Mouse (Mus musculus) liver, postnatal 0 days (tissue): Measurements from ENCODE around the gene Nfe2l2. TPM values are rescaled to one million over a fixed set of nuclear protein-coding genes. Genes with fewer than 3 reads are reported as not detected.

Experiments used
- ATAC-seq: fragments of 200-750 bp; cut with Nextera tagmentation; 2 replicates; pipeline ENCODE4 v1.8.0; 2017; ENCODE audit warnings: mild to moderate bottlenecking, moderate library complexity
- DNase-seq: peaks from one replicate; pipeline ENCODE4 v3.0.0-alpha.2; 2016
- H3K27ac ChIP-seq: fragments of 300-500 bp; sonication (generic); 2 replicates; pipeline ENCODE4 v1.5.1; 2014; ENCODE audit warnings: antibody characterized with exemption, moderate library complexity, mild to moderate bottlenecking, low read depth
- H3K27me3 ChIP-seq: fragments of 300-500 bp; sonication (generic); 2 replicates; pipeline ENCODE4 v1.6.1; 2014; ENCODE audit warnings: low read length, control low read depth, mixed read lengths; ENCODE audit not compliant: insufficient read depth
- H3K36me3 ChIP-seq: fragments of 300-500 bp; sonication (generic); replicated peaks from 2 replicates; pipeline ENCODE4 v1.6.1; 2014; ENCODE audit warnings: mild to moderate bottlenecking, control low read depth, low read length, moderate library complexity, mixed read lengths; ENCODE audit not compliant: insufficient read depth
- H3K4me1 ChIP-seq: fragments of 300-500 bp; sonication (generic); 2 replicates; pipeline ENCODE4 v1.6.1; 2014; ENCODE audit warnings: antibody characterized with exemption, mild to moderate bottlenecking, control low read depth; ENCODE audit not compliant: insufficient read depth
- H3K4me2 ChIP-seq: fragments of 300-500 bp; sonication (generic); 2 replicates; pipeline ENCODE4 v1.6.1; 2014; ENCODE audit warnings: low read depth, mild to moderate bottlenecking, low read length, moderate library complexity, mixed read lengths
- H3K4me3 ChIP-seq: fragments of 300-500 bp; sonication (generic); 2 replicates; pipeline ENCODE4 v1.5.1; 2014; ENCODE audit warnings: low read depth, low read length
- H3K9ac ChIP-seq: fragments of 300-500 bp; sonication (generic); replicated peaks from 2 replicates; pipeline ENCODE4 v1.6.1; 2014; ENCODE audit warnings: mild to moderate bottlenecking, moderate library complexity
- H3K9me3 ChIP-seq: fragments of 300-500 bp; sonication (generic); 2 replicates; pipeline ENCODE4 v1.6.1; 2016; ENCODE audit warnings: mild to moderate bottlenecking, control low read depth, low read length, mixed read lengths
- CTCF ChIP-seq: sonication (generic); IDR thresholded peaks from 2 replicates; pipeline ENCODE4 v1.5.1; 2016; ENCODE audit warnings: antibody characterized with exemption, low read depth
- EP300 ChIP-seq: IDR thresholded peaks from 2 replicates; pipeline ENCODE4 v1.6.1; 2016; ENCODE audit warnings: antibody characterized with exemption, low read depth, mild to moderate bottlenecking
- WGBS: fragments of 180-500 bp; shearing (Covaris S2); extraction: QIAGEN DNeasy Blood & Tissue Kit; methylation state at CpG from one replicate; pipeline ENCODE4 v1.1.7; 2014; ENCODE audit not compliant: insufficient replicate concordance; 5-methylcytosine and 5-hydroxymethylcytosine counted together
- microRNA-seq: library from miRNA; unstranded; fragments of <30 nt; microRNA quantifications from one replicate; pipeline ENCODE4, GENCODE M21; 2016
- polyA plus RNA-seq: library from polyadenylated mRNA; unstranded; fragments of >200 nt; fragmentation: Nextera tagmentation; extraction: Ambion mirVana; gene quantifications from 2 replicates; pipeline ENCODE4 v1.2.1, GENCODE M21; 2015

Gene Nfe2l2
- polyA plus RNA-seq, 1 experiment from 2014 or later, result 58.7 TPM

- 67% methylated on average over 6 of the region's 6 CpGs for WGBS
- Histone ChIP-seq H3K4me3 (no peak overlapping the region), H3K27me3 (no peaks in the 10 kb centered on the region), H3K36me3 (no peaks in the 10 kb centered on the region), H3K9ac (no peak overlapping the region), H3K4me2 (no peak overlapping the region), H3K4me1 (peaks cover 23% of the 10 kb centered on the region), H3K9me3 (no peaks in the 10 kb centered on the region), H3K27ac (0 out of 2 replicates have a peak overlapping the region, but pooled peaks have one; percentile 80)
- ATAC-seq (no peak), DNase-seq (no peak)
- TF ChIP-seq EP300, result no peak
- TF ChIP-seq CTCF, result no peak
Observed at GRCm38 (mm10) chr2:75632043-75632442, 72.4 kb downstream of the Nfe2l2 start.

DNA sequence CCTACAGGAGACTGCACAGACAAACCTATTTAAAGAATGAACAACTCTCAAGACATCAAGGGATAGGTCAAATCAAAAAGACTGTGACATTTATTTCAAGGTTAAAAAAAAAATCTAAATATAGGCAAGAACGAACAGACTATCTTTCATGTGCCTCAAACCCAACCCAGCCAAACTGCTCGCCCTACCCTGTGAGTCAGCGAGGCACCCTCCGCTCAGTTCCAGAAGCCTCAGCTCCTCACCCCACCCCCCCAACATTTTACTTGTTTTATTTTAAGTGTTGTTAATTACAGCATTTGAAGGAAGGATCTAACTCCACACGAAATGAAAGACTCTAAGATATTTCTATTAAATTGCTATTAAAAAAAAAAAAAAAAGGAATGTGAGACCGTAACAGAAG is 73.0 kb downstream of the Nfe2l2 start:
- Histone ChIP-seq H3K4me2 (no peak overlapping the region), H3K27ac (no peak overlapping the region), H3K9ac (no peak overlapping the region), H3K4me1 (peaks cover 17% of the 10 kb centered on the region), H3K4me3 (no peak overlapping the region), H3K36me3 (no peaks in the 10 kb centered on the region), H3K27me3 (no peaks in the 10 kb centered on the region), H3K9me3 (no peaks in the 10 kb centered on the region)
- WGBS, result 66% methylated on average over 6 of the region's 6 CpGs
- no peak for DNase-seq
- ATAC-seq, result no peak
- TF ChIP-seq CTCF, result no peak

GRCm38 (mm10) chr2:75628487-75628886 is 76.0 kb downstream of the Nfe2l2 start:
- no peak overlapping the region for H3K4me3 ChIP-seq
- no peak overlapping the region for H3K4me2 ChIP-seq
- peaks cover 2% of the 10 kb centered on the region; the same call in 1 of the 2 replicates for H3K4me1 ChIP-seq
- ATAC-seq (no peak), DNase-seq (no peak)
- no peaks in the 10 kb centered on the region for H3K27me3 ChIP-seq
- TF ChIP-seq CTCF (no peak), EP300 (no peak)
- H3K9me3 ChIP-seq, result no peaks in the 10 kb centered on the region
- H3K9ac ChIP-seq, result no peak overlapping the region
- no peaks in the 10 kb centered on the region for H3K36me3 ChIP-seq
- no peak overlapping the region for H3K27ac ChIP-seq
- 87% methylated on average over 8 of the region's 8 CpGs for WGBS

GRCm38 (mm10) chr2:75626597-75627440 is 77.6 kb downstream of the Nfe2l2 start:
- Histone ChIP-seq H3K4me2 (no peak overlapping the region), H3K27me3 (no peaks in the 10 kb centered on the region), H3K4me1 (no peaks in the 10 kb centered on the region), H3K9ac (no peak overlapping the region), H3K36me3 (no peaks in the 10 kb centered on the region), H3K9me3 (no peaks in the 10 kb centered on the region), H3K27ac (no peak overlapping the region), H3K4me3 (no peak overlapping the region)
- DNase-seq (no peak), ATAC-seq (no peak)
- TF ChIP-seq CTCF, result no peak
- no peak for TF ChIP-seq EP300
- WGBS, result 79% methylated on average over 6 of the region's 6 CpGs

Small RNAs within 50 kb of the gene (microRNA-seq; reads per million reads assigned to microRNA genes)
- not detected for gene Gm24574

Other genes starting within 250 kb of the Nfe2l2 start
- 86.9 and 90.7 TPM in 2 replicates for gene Hnrnpa3, start 45.4 kb downstream of the Nfe2l2 start, polyA plus RNA-seq
- 5.1 and 5.7 TPM in 2 replicates for gene Agps, start 127.5 kb upstream of the Nfe2l2 start, polyA plus RNA-seq
- 1.5 and 1.6 TPM in 2 replicates for gene Ttc30b, start 233.9 kb upstream of the Nfe2l2 start, polyA plus RNA-seq